Mouse (Mus musculus) liver, adult (tissue): Measurements from ENCODE around the gene Natd1.

Source experiments
- GATA4 ChIP-seq: IDR thresholded peaks from 2 replicates; pipeline ENCODE4 v1.6.1; 2014; ENCODE audit warnings: mild to moderate bottlenecking, low read length; ENCODE audit not compliant: insufficient replicate concordance

Gene Natd1

DNA sequence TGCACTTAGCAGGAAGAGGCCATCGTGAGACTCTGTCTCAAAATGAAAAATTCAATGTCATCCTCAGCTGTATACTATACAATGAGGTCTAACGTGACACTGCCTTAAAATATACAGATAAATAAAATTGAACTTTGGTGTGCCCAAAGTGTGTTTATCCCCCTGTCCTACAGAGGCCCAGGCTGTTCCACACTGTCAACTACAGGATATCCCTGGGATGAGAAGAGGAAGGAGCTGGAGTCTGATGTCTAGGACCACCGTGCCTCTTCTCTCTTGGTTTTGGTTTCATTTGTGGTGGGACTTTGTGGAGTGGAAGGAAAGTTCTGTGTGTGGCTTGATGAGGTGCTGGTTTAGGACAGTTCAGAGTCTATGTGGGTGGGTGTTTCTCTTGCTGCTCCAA, 23.1 kb upstream of the Natd1 start:
- TF ChIP-seq GATA4: no peak

DNA sequence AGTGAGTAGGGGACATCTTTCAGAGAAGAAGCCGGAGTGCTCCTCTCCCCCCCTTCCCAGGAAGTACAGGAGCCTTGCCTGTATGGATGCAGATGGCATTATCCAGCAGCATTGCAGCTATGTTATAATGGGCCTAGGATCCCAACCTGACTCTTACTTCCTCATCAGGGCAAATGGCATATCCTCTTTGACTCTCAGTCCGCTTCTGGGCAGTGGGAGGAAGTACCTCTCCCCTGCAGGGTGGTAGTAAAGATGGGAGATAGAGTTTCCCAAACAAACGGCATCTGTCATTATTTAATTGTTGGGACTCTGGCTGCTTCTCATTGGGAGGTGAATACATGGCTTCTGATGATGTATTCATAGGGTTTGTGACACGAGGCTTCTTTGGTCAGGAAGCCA, 21.4 kb upstream of the Natd1 start:
- TF ChIP-seq GATA4: no peak

DNA sequence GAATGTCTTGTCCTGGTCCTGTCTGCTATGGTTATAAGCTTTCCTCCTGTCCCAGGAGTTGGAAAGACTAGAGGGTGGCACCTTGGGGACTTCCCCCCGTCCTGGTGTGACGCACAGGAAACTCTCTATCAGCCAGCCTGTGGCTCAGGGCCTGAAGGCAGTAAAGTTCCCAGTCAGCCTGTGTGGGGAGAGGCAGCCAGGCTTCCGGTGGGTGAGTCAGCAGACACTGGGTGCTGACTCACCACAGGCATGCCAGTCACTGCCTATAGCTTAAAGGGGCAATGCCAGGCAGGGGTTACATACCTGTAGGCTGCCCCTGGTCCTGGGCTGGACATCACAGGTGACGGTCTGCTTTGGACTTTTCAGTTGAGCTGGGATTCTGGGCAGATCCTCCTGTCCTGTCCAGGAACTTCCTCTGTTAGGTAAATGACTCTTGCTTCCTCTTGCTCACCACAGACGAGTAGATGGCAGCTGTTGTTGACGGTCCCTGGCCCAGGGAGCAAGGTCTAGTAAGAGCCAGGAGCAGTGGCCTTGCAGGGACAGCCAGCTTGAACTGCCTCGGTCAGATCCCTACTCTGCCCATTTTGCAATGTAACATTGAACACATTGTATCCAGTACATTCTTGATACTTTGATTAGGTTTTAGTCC, 20.9 kb upstream of the Natd1 start:
- TF ChIP-seq GATA4: peak; percentile 49; the same call in 1 of the 2 replicates

DNA sequence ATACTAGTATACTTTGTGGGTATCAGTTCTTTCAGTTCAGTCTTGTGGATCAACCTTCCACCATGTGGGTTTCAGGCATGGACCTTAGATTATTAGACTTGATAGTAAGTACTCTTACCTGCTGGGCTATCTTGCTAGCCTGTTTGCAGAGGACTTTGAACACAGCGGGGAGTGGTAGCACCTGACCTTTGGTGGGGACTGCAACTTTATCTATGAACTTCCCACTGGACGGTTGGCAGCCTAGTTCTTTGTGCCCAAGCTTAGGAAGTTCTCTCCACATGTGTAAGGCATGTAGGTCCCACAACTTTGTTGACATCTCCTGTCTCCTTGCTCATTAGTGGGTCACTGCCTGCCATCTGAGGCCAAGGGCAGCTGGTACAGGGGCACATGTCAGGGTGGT, 20.2 kb upstream of the Natd1 start:
- peak; percentile 84 for TF ChIP-seq GATA4

DNA sequence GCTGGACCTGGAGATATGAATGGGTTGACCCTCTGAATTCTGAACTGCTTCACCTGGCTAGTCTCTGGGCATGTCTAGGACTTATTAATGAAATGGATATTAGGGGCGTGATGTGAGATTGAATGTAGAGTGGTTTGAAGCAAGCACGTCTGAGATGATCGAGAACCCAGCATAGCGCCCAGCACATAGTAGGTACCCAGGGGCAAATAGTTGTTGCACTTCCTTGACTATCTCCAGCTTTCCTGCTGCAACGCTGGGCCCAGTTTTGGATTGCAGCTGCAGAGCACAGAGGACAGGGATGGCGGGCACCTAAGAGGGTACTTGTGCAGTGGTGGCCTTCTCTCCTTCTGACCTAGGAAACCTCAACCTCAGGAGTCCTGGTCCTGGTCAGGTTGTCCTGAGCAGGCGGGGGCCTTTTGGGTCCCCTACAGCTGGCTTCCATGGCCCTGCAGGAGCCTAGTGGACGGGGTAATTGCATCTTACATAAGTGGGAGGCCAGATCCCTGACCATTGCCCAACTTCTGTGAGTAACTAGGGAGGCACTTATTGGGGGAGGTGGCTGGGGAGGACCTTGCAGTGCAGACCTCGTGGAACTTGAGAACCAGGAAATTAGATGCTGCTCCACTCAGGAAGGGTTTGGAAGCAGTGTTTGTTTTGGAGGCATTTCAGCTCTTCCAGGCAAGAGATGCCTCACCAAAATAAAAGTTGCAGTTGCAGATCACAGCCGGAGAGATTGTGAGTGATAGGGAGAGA, 18.8 kb upstream of the Natd1 start:
- TF ChIP-seq GATA4: no peak; the same call in 1 of the 2 replicates

DNA sequence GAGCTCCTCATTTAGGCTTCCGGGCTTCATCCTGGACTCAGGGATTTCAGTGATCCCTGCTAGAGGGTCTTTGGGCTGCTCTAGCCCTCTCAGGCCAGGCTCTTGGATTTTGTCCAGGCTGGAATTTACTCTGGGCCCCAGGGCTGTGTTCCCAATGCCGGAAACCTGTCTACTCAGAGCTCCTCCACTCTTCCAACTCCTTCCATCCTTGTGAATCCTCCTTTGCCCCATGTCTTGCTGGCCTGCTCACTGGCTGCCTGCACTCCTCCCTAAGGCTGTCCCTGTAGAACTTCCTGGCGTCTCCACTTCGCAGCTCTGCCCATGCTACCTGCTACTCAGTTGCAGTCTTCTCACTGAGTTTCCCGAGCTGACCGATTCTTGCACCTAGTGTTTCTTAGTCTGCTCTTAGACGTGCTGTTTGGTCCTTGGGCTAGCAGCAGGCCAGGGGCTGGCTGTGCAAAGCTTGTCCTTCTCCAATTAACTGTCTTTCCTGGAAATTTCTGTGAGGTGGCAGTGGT, 18.0 kb upstream of the Natd1 start:
- no peak for TF ChIP-seq GATA4

DNA sequence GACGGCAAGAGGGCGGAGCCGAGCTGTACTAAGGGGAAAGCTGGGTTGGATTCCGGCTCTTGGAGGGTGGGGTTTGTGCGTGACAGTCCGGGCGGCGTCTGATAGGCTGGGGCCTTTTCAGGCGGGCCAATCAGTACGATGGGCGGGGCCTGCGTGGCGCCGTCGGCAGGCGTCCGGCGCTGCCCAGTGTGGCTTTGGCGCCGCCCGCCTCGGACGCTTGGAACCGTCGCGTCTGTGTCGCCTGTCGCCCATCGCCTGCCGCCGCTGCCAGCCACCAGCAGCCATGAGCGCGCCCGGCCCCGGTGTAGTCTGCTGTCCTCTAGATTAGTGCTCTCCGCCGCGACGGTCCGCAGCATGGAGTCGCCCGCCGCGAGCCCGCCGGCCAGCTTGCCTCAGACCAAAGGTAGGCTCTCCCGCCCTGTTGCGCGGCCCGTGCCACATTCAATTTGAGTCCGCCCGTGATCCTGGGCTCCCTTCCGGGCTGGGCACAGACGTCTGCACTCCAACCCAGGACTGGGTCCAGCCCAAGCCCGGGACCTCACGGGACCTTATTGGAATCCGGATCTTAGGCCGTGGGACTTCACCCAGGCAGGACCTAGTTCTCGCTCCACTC, 17.4 kb upstream of the Natd1 start, which contains the start of gene Map2k3:
Gene Map2k3, plus strand, starts transcription at position 165 of the 613 bp plus-strand sequence.
- TF ChIP-seq GATA4: no peak

DNA sequence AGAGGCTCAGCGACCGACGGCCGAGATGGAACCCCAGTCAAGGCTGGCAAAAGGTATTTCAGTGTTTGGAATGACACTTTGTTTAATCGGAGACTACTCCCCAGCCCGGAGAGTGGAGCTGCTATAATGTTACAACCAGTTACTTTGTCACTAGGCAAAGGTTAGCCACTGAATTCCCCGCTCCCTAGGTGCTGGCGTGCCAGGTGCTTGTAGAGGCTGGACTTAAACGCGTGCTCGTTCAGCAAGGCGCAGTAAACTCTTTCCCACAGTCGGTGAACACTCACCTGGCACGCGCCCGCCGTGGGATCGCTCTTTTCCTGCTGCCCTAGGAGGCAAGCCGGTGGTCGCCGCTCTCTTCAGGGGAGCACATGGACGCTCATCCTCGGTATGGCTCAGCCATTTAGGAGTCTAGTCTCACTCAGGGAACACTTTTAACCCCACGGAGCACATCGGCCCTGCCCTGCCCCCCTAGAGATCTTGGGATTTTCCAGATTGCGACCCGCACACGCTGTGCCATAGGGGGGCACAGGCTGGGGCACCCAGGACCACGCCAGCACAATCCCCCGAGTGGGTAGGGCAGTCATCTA, 16.8 kb upstream of the Natd1 start:
- TF ChIP-seq GATA4: no peak

DNA sequence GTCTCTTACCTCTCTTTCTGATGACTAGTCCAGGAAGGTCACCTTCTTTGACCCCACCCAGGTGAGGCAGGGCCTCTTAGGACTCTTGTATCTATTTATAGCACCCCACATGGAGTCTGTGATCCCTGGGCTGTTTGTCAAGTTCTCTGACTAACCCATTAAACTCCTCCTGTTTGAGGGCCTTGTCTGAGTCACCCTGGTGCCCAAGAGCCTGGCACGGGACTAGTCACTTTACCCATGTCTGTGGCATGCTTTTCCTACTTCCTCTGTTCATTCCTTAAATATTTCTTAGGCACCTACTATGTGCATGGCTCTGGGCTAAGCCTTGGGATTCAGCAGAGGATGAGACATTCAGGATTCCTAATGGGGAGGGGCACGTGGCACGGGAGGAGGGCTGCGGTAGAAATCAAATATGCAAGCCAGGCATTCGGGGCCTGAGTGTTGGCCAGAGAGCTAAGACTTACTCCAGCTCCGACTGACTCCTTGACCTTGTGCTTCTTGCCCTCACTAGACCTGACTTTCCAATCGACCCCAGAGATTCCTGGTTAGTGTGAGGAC, 16.3 kb upstream of the Natd1 start:
- TF ChIP-seq GATA4: no peak

DNA sequence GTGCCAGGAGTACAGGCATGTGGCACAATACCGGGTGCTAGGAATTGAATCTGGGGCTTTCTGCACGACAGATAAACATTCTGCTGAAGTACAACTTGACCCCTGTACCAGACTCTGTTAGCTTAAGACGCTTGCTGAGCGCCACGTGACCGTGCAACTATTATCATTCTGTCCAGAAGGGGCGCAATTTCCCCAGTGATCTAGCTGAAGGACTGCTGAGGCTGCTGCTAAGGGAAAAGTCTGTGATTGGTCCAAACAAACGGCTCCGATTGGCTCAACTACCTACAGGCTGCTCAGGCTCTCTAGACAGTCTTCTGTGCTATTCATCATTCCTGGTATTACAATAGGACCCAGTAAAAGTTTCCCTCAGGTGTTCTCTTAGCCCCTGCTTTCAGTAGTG, 12.7 kb upstream of the Natd1 start:
- TF ChIP-seq GATA4: no peak; the same call in 1 of the 2 replicates

DNA sequence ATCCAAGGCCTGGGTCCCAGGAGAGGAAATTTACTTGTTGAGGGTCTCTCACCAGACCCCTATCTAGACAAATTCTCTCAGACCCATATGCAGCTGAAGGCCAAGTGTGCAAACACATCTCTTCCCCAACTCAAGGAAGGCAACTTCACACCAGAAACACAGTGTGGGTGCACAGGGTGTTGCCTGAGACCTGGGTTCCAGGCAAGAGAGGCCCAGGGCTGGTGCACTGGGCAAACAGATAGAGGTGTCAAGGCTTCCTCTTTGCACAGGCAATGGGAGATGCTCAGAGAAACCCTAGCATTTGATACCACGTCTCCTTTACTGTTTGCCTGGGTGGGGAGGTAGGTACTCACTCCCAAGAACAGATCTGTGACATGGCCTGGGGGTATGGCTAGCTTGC, 10.4 kb upstream of the Natd1 start:
- no peak for TF ChIP-seq GATA4

DNA sequence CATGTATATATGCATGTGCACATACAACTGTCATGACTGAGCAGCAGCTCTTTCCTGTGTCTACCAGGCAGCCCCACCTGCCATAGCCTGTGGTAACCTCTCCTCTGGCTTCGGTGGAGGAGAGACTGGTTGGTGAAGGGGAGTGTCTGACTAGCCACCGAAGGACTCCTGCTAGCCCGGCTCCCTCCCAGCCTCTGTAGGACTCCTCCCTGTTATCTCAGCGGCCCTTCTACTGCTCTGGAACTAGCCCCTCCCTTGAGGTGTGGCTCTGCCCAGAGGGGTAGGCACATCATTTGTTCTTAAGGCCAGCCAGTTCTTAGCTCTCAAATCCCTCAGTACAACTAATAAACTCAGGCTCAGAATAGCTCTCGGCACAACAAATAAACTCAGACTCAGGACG, 9.9 kb upstream of the Natd1 start:
- TF ChIP-seq GATA4: no peak

DNA sequence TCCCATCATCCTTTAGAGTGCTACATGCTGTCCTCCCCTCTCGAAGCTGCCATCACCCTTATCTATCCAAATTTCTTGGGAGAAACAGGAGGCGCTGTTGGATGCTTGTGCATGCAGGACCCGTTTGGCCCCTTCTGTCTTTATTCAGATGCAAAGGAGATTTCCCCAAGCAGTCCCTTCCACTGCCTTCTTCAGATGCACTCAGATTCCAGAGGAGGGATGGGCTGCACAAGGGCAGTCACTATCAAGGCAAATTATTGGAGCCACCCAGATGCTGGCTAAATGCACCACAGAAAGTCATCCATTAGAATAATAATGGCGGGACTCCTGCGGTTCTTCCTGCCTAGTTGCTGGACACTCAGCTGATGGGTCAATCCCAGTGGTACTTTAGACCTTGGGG, 8.4 kb upstream of the Natd1 start:
- no peak for TF ChIP-seq GATA4

DNA sequence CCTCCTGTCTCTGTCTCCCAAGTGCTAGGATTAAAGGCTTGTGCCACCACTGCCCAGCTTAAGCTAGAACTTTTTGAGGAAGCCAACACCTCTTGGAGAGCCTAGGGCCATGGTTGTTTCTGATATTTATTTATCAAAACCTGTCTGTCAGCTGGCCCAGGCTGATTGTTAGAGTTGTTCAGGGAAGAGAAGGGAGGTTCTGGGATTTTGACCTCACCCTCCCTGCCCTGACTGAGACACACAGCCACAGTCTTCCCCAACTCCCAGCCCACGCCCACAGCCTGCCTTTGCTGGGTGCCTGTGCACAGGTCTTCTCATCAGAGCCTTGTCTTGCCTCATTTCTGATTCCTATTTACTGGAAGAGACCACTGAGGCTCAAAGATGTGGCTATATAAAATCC, 7.6 kb upstream of the Natd1 start:
- no peak for TF ChIP-seq GATA4

DNA sequence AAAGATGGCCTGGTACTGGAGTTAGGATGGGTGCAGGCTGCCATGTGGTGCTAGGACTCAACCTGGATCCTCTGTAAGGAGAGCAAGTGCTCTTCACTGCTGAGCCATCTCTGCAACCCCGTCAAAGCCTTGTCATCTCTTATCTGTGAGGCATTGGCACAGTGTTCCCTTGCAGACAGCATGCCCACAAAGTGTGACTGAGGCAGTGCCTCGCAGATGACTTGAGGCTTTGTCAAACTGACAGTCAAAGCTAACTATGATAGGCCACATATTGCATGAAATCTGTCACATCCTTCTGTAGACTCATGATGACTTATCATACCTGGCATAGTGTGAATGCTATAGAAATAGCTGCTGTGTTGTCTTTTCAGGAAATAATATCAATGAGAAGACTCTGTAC, 5.5 kb upstream of the Natd1 start:
- no peak for TF ChIP-seq GATA4
